Mouse (Mus musculus): ENCODE data around the gene Snx12. TPM values are rescaled to one million over a fixed set of nuclear protein-coding genes. Genes with fewer than 3 reads are reported as not detected.
"Not testable (repeated sequence)": the region's sequence is repeated elsewhere in the genome, so short reads cannot be mapped to it uniquely, and the experiment has no call there.

Gene Snx12
- total and polyA plus RNA-seq, 3 experiments = 32.3 to 63.6 (median 38.5) TPM

DNA sequence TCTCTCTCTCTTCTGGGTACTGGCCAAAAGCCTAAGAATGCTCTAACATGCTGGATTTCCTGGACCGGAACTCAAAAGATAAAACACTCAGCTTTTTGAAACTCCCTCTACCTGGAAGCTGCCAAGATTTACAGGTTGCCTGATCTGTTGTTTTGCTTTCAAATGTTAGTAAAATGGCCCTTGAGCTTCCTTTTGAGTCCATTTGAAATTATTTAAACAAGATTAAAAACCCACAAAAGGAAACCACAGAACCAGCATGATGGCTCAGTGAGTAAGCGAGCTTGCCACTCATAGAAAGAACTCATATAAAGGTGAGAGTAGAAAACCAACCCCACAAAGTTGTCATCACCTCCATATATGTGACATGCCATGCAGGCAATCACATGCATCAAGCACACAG lies 93.8 kb downstream of the Snx12 start:
- DNase-seq (ENCODE audit: low spot score) = no peak
- no peaks in the 10 kb centered on the region for H3K4me1 ChIP-seq (ENCODE audit: insufficient read depth, low read depth, low read length)
- TF ChIP-seq POLR2AphosphoS5 (IDR thresholded peaks at IDR 0.05; ENCODE audit: insufficient replicate concordance, low read depth, low read length) (no peak), TAL1 (conservative IDR thresholded peaks at IDR 0.05; ENCODE audit: low read depth, low read length) (no peak), GATA1 (IDR thresholded peaks at IDR 0.05; ENCODE audit: borderline replicate concordance, low read length) (no peak), CTCF (IDR thresholded peaks at IDR 0.05; ENCODE audit: low read depth, low read length) (no peak), GATA2 (IDR thresholded peaks at IDR 0.05; ENCODE audit: borderline replicate concordance, low read depth, low read length) (no peak)
- H3K9me3 ChIP-seq (replicated peaks) = no peaks in the 10 kb centered on the region
- H3K27me3 ChIP-seq (ENCODE audit: insufficient read depth, low read length) = no peaks in the 10 kb centered on the region
- H3K36me3 ChIP-seq (replicated peaks) = no peaks in the 10 kb centered on the region
- no peak for ATAC-seq (ENCODE audit: extremely low read depth, insufficient number of reproducible peaks, low FRiP score, poor library complexity, severe bottlenecking)
- no peak overlapping the region for H3K4me3 ChIP-seq (ENCODE audit: low read depth, low read length)

DNA sequence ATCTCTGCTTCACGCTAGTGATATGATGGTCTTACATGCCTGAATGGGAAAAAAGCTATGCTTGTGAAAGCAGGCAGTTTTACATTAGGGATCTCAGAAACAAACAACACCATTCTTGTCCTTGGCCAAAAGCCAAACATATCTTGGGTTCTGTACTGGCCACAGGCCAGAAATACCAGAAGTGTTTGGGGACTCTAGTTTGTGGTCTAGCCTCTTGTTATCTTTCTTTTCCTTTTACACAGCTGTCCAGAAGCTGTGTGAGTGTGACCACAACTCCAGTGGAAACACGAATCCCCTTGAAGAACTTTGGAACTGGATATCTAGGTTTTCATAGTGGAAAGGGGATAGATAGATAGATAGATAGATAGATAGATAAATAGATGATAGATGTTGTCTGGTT lies 95.4 kb downstream of the Snx12 start:
- DNase-seq (ENCODE audit: low spot score) = no peak
- H3K4me1 ChIP-seq (ENCODE audit: insufficient read depth, low read depth, low read length) = no peaks in the 10 kb centered on the region
- no peaks in the 10 kb centered on the region for H3K27me3 ChIP-seq (ENCODE audit: insufficient read depth, low read length)
- H3K4me3 ChIP-seq (ENCODE audit: low read depth, low read length) = no peak overlapping the region
- ATAC-seq (ENCODE audit: extremely low read depth, insufficient number of reproducible peaks, low FRiP score, poor library complexity, severe bottlenecking) = no peak
- TF ChIP-seq TAL1 (conservative IDR thresholded peaks at IDR 0.05; ENCODE audit: low read depth, low read length) = no peak
- H3K9me3 ChIP-seq (replicated peaks) = no peaks in the 10 kb centered on the region
- H3K36me3 ChIP-seq (replicated peaks) = no peaks in the 10 kb centered on the region

- TF ChIP-seq GATA2 (IDR thresholded peaks at IDR 0.05; ENCODE audit: borderline replicate concordance, low read depth, low read length) (no peak), GATA1 (IDR thresholded peaks at IDR 0.05; ENCODE audit: borderline replicate concordance, low read length) (no peak), POLR2AphosphoS5 (IDR thresholded peaks at IDR 0.05; ENCODE audit: insufficient replicate concordance, low read depth, low read length) (no peak), TAL1 (conservative IDR thresholded peaks at IDR 0.05; ENCODE audit: low read depth, low read length) (no peak), CTCF (IDR thresholded peaks at IDR 0.05; ENCODE audit: low read depth, low read length) (no peak)
- H3K4me3 ChIP-seq (ENCODE audit: low read depth, low read length) = no peak overlapping the region
- ATAC-seq (ENCODE audit: extremely low read depth, insufficient number of reproducible peaks, low FRiP score, poor library complexity, severe bottlenecking) (no peak), DNase-seq (ENCODE audit: low spot score) (peak; percentile 1)
- no peaks in the 10 kb centered on the region for H3K27me3 ChIP-seq (ENCODE audit: insufficient read depth, low read length)
- no peaks in the 10 kb centered on the region for H3K9me3 ChIP-seq (replicated peaks)
- no peaks in the 10 kb centered on the region for H3K4me1 ChIP-seq (ENCODE audit: insufficient read depth, low read depth, low read length)
- no peaks in the 10 kb centered on the region for H3K36me3 ChIP-seq (replicated peaks)
Measured at GRCm38 (mm10) chrX:101126474-101126955, 95.8 kb downstream of the Snx12 start.

GRCm38 (mm10) chrX:101120546-101120945 lies 101.8 kb downstream of the Snx12 start:
- no peaks in the 10 kb centered on the region for H3K9me3 ChIP-seq (replicated peaks)
- no peak overlapping the region for H3K4me3 ChIP-seq (ENCODE audit: low read depth, low read length)
- no peaks in the 10 kb centered on the region for H3K36me3 ChIP-seq (replicated peaks)
- H3K4me1 ChIP-seq (ENCODE audit: insufficient read depth, low read depth, low read length) = no peaks in the 10 kb centered on the region
- ATAC-seq (ENCODE audit: extremely low read depth, insufficient number of reproducible peaks, low FRiP score, poor library complexity, severe bottlenecking) = no peak
- no peaks in the 10 kb centered on the region for H3K27me3 ChIP-seq (ENCODE audit: insufficient read depth, low read length)
- no peak for DNase-seq (ENCODE audit: low spot score)
- no peak for TF ChIP-seq TAL1 (conservative IDR thresholded peaks at IDR 0.05; ENCODE audit: low read depth, low read length)
- no peak for TF ChIP-seq CTCF (IDR thresholded peaks at IDR 0.05; ENCODE audit: low read depth, low read length)
- no peak for TF ChIP-seq POLR2AphosphoS5 (IDR thresholded peaks at IDR 0.05; ENCODE audit: insufficient replicate concordance, low read depth, low read length)
- TF ChIP-seq GATA2 (IDR thresholded peaks at IDR 0.05; ENCODE audit: borderline replicate concordance, low read depth, low read length) = no peak
- TF ChIP-seq GATA1 (IDR thresholded peaks at IDR 0.05; ENCODE audit: borderline replicate concordance, low read length) = no peak

GRCm38 (mm10) chrX:101085920-101086319 lies 136.4 kb downstream of the Snx12 start, which contains the start of gene Slc7a3:
Gene Slc7a3 (minus strand): TSS chrX:101086020.
- Histone ChIP-seq H3K4me3 (ENCODE audit: low read depth, low read length) (no peak within 1 kb of the TSS), H3K4me1 (ENCODE audit: insufficient read depth, low read depth, low read length) (no peaks in the 10 kb centered on the region), H3K36me3 (replicated peaks) (no peaks in the 10 kb centered on the region), H3K27me3 (ENCODE audit: insufficient read depth, low read length) (peaks cover 3% of the 10 kb centered on the region; the same call in 1 of the 2 replicates), H3K9me3 (replicated peaks) (no peaks in the 10 kb centered on the region)
- DNase-seq (ENCODE audit: low spot score) = no peak
- TF ChIP-seq GATA2 (IDR thresholded peaks at IDR 0.05; ENCODE audit: borderline replicate concordance, low read depth, low read length) (no peak), POLR2AphosphoS5 (IDR thresholded peaks at IDR 0.05; ENCODE audit: insufficient replicate concordance, low read depth, low read length) (no peak), GATA1 (IDR thresholded peaks at IDR 0.05; ENCODE audit: borderline replicate concordance, low read length) (no peak), CTCF (IDR thresholded peaks at IDR 0.05; ENCODE audit: low read depth, low read length) (no peak), TAL1 (conservative IDR thresholded peaks at IDR 0.05; ENCODE audit: low read depth, low read length) (no peak)
- no peak for ATAC-seq (ENCODE audit: extremely low read depth, insufficient number of reproducible peaks, low FRiP score, poor library complexity, severe bottlenecking)

DNA sequence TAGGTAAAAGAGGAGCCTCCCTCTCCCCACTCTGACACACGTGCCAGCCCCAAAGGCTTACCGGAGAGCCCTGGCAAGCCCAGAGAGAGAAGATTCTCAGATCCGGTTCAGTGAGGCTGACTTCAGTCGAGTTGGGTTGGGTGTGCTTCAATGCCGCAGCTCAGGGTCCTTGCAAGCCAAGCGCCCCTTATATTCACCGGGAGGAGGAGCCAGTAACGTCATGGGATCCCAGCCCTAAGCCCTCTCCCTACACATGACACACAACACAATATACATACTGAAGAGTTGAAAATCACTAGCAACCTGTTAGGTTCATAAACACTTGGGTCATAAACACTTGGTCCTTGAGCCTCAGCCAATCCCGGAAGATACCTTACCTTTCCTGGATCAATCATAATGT lies 137.2 kb downstream of the Snx12 start:
- DNase-seq (ENCODE audit: low spot score); H3K4me3 ChIP-seq (ENCODE audit: low read depth, low read length); ATAC-seq (ENCODE audit: extremely low read depth, insufficient number of reproducible peaks, low FRiP score, poor library complexity, severe bottlenecking); H3K4me1 ChIP-seq (ENCODE audit: insufficient read depth, low read depth, low read length); H3K36me3 ChIP-seq (replicated peaks); H3K9me3 ChIP-seq (replicated peaks); H3K27me3 ChIP-seq (ENCODE audit: insufficient read depth, low read length): not testable (repeated sequence)

- Histone ChIP-seq H3K4me1 (ENCODE audit: insufficient read depth, low read depth, low read length) (no peaks in the 10 kb centered on the region), H3K4me3 (ENCODE audit: low read depth, low read length) (no peak overlapping the region), H3K36me3 (replicated peaks) (no peaks in the 10 kb centered on the region), H3K27me3 (ENCODE audit: insufficient read depth, low read length) (peaks cover 3% of the 10 kb centered on the region; the same call in 1 of the 2 replicates), H3K9me3 (replicated peaks) (no peaks in the 10 kb centered on the region)
- ATAC-seq (ENCODE audit: extremely low read depth, insufficient number of reproducible peaks, low FRiP score, poor library complexity, severe bottlenecking) (no peak), DNase-seq (ENCODE audit: low spot score) (no peak)
- TF ChIP-seq TAL1 (conservative IDR thresholded peaks at IDR 0.05; ENCODE audit: low read depth, low read length) (no peak), GATA1 (IDR thresholded peaks at IDR 0.05; ENCODE audit: borderline replicate concordance, low read length) (no peak), POLR2AphosphoS5 (IDR thresholded peaks at IDR 0.05; ENCODE audit: insufficient replicate concordance, low read depth, low read length) (no peak), CTCF (IDR thresholded peaks at IDR 0.05; ENCODE audit: low read depth, low read length) (no peak), GATA2 (IDR thresholded peaks at IDR 0.05; ENCODE audit: borderline replicate concordance, low read depth, low read length) (no peak)
Measured at GRCm38 (mm10) chrX:101084192-101084591, 138.2 kb downstream of the Snx12 start.
